Mouse (Mus musculus) heart, embryonic 12.5 days (tissue): ENCODE data around the gene Olfr538. TPM values are rescaled to one million over a fixed set of nuclear protein-coding genes. Genes with fewer than 3 reads are reported as not detected.
"Not testable (repeated sequence)": the region's sequence is repeated elsewhere in the genome, so short reads cannot be mapped to it uniquely, and the experiment has no call there.

Experiments used
- ATAC-seq: fragments of 200-750 bp; cut with Nextera tagmentation; 2 replicates; pipeline ENCODE4 v1.8.0; 2017; ENCODE audit warnings: moderate TSS enrichment, moderate library complexity; ENCODE audit not compliant: insufficient number of reproducible peaks, low FRiP score
- H3K27ac ChIP-seq: fragments of 300-500 bp; sonication (generic); 2 replicates; pipeline ENCODE4 v1.5.1; 2016; ENCODE audit warnings: mild to moderate bottlenecking, moderate library complexity; ENCODE audit not compliant: poor library complexity, severe bottlenecking
- H3K27me3 ChIP-seq: fragments of 300-500 bp; sonication (generic); replicated peaks from 2 replicates; pipeline ENCODE4 v1.6.1; 2016; ENCODE audit warnings: mild to moderate bottlenecking, moderate library complexity
- H3K36me3 ChIP-seq: fragments of 300-500 bp; sonication (generic); 2 replicates; pipeline ENCODE4 v1.6.1; 2016; ENCODE audit warnings: mild to moderate bottlenecking, moderate library complexity
- H3K4me1 ChIP-seq: fragments of 300-500 bp; sonication (generic); replicated peaks from 2 replicates; pipeline ENCODE4 v1.6.1; 2016; ENCODE audit warnings: mild to moderate bottlenecking
- H3K4me2 ChIP-seq: fragments of 300-500 bp; sonication (generic); 2 replicates; pipeline ENCODE4 v1.6.1; 2016; ENCODE audit warnings: mild to moderate bottlenecking, moderate library complexity
- H3K4me3 ChIP-seq: fragments of 300-500 bp; sonication (generic); 2 replicates; pipeline ENCODE4 v1.5.1; 2016; ENCODE audit warnings: mild to moderate bottlenecking
- H3K9ac ChIP-seq: fragments of 300-500 bp; sonication (generic); 2 replicates; pipeline ENCODE4 v1.6.1; 2016; ENCODE audit warnings: mild to moderate bottlenecking, moderate library complexity
- H3K9me3 ChIP-seq: fragments of 300-500 bp; sonication (generic); replicated peaks from 2 replicates; pipeline ENCODE4 v1.6.1; 2016; ENCODE audit warnings: mild to moderate bottlenecking, moderate library complexity
- WGBS: fragments of 180-500 bp; shearing (Covaris S2); methylation state at CpG from one replicate; pipeline ENCODE4 v1.1.7; 2016; 5-methylcytosine and 5-hydroxymethylcytosine counted together
- polyA plus RNA-seq: library from polyadenylated mRNA; unstranded; fragments of >200 nt; fragmentation: Nextera tagmentation; extraction: Ambion mirVana; gene quantifications from 2 replicates; pipeline ENCODE4 v1.2.1, GENCODE M21; 2016

Olfr538 gene
- not detected in 2 replicates for polyA plus RNA-seq

- H3K9me3 ChIP-seq: no peaks in the 10 kb centered on the region; the same call in 1 of the 2 replicates
- 61% methylated on average over 3 of the region's 3 CpGs for WGBS
- H3K27me3 ChIP-seq: no peaks in the 10 kb centered on the region
- H3K36me3 ChIP-seq: no peaks in the 10 kb centered on the region
- H3K4me2 ChIP-seq: no peak within 1 kb of the TSS
- no peak within 1 kb of the TSS for H3K27ac ChIP-seq
- no peak for ATAC-seq
- H3K4me1 ChIP-seq: no peaks in the 10 kb centered on the region
- no peak within 1 kb of the TSS for H3K9ac ChIP-seq
- no peak within 1 kb of the TSS for H3K4me3 ChIP-seq
Observed at GRCm38 (mm10) chr7:140567586-140567985, at the start of gene Olfr538. Gene Olfr538 (plus strand): TSS chr7:140567886.

DNA sequence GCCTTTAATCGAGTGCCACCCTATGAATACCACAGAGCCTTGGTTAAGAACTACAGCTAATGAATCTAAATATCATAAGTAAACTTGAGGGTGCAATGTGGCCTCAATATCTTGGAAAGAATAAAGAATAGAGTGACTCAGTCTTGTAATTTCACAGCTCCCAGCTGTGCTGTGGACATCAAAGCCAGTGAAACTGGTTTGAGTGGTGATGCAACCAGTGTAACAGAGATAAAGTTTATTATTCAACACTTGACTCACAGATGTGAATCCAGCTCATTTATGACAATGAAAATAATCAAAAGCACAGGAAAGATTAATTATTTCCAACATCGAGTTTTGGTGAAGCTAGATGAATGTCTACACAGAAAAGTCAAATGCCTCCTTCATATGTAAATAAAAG, 27.9 kb upstream of the Olfr538 start:
- no peaks in the 10 kb centered on the region for H3K27me3 ChIP-seq
- no peak overlapping the region for H3K27ac ChIP-seq
- no peaks in the 10 kb centered on the region for H3K4me1 ChIP-seq
- no peaks in the 10 kb centered on the region for H3K9me3 ChIP-seq
- no peak overlapping the region for H3K4me2 ChIP-seq
- ATAC-seq: no peak
- no peak overlapping the region for H3K9ac ChIP-seq
- H3K4me3 ChIP-seq: no peak overlapping the region
- WGBS: 59% methylated on average over 2 of the region's 2 CpGs
- no peaks in the 10 kb centered on the region for H3K36me3 ChIP-seq

DNA sequence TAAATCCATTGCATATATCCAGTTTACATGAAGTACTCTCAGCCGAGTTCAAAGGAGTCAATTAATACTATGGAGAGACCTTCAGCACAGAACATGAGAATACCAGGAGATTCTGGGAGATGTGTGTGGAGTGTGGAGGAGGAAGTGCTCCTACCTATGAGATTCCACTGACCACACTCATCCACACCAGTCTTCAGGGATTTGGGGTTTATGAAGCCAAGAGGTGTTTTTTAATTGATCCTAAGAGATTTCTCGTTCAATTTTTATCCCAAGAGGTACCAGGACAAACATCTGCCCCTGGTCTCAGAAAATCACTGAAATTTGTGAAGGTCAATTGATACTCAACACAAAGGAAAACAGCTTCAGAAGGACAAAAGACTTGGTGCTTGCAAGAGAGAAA, 33.3 kb downstream of the Olfr538 start, which contains the start of gene Olfr46:
Olfr46 (plus strand) TSS at position 301 of the 400 bp plus-strand sequence.
- not testable (repeated sequence) for H3K4me1 ChIP-seq, H3K9me3 ChIP-seq, H3K9ac ChIP-seq, H3K36me3 ChIP-seq, H3K4me3 ChIP-seq, ATAC-seq, H3K27me3 ChIP-seq, H3K27ac ChIP-seq, H3K4me2 ChIP-seq
- WGBS: 63% methylated on average over 2 of the region's 2 CpGs

Other genes with a start within 250 kb of the Olfr538 start
- not detected in 2 replicates for gene Olfr525, start 247.0 kb upstream of the Olfr538 start, polyA plus RNA-seq
- gene Olfr527, start 233.9 kb upstream of the Olfr538 start, polyA plus RNA-seq: not detected in 2 replicates
- not detected in 2 replicates for gene Olfr60, start 206.2 kb upstream of the Olfr538 start, polyA plus RNA-seq
- not detected in 2 replicates for gene Olfr530, start 191.6 kb upstream of the Olfr538 start, polyA plus RNA-seq
- not detected in 2 replicates for gene Olfr531, start 165.0 kb upstream of the Olfr538 start, polyA plus RNA-seq
- not detected in 2 replicates for gene Olfr532, start 146.2 kb upstream of the Olfr538 start, polyA plus RNA-seq
- gene Olfr533, start 104.5 kb upstream of the Olfr538 start, polyA plus RNA-seq: not detected in 2 replicates
- not detected in 2 replicates for gene Olfr535, start 83.7 kb upstream of the Olfr538 start, polyA plus RNA-seq
- not detected in 2 replicates for gene Olfr536, start 60.5 kb upstream of the Olfr538 start, polyA plus RNA-seq
- 0.03 TPM in 1 of 2 replicates, not detected in the other for gene Olfr46, start 33.4 kb downstream of the Olfr538 start, polyA plus RNA-seq
- not detected in 2 replicates for gene Olfr61, start 61.1 kb downstream of the Olfr538 start, polyA plus RNA-seq
- not detected in 2 replicates for gene Olfr53, start 78.6 kb downstream of the Olfr538 start, polyA plus RNA-seq
- gene Olfr539, start 92.0 kb downstream of the Olfr538 start, polyA plus RNA-seq: not detected in 2 replicates
- not detected in 2 replicates for gene Olfr45, start 114.1 kb downstream of the Olfr538 start, polyA plus RNA-seq
- gene Olfr541, start 129.4 kb downstream of the Olfr538 start, polyA plus RNA-seq: not detected in 2 replicates
- not detected in 2 replicates for gene Cyp2e1, start 195.9 kb downstream of the Olfr538 start, polyA plus RNA-seq
- gene Syce1, start 220.0 kb downstream of the Olfr538 start, polyA plus RNA-seq: 0.13 and 0.31 TPM in 2 replicates